Mouse (Mus musculus) bone marrow, adult 2 months (tissue): ENCODE data around the gene Tmie.

Experiments
- CTCF ChIP-seq: fragments of 200-500 bp; IDR thresholded peaks from 2 replicates; pipeline ENCODE4 v1.5.1; 2011; ENCODE audit warnings: low read length, control low read depth; ENCODE audit not compliant: control insufficient read depth, insufficient read depth
- POLR2A ChIP-seq: fragments of 200-500 bp; IDR thresholded peaks from 2 replicates; pipeline ENCODE4 v1.6.1; 2011; ENCODE audit warnings: low read depth, mild to moderate bottlenecking, control low read depth, low read length, borderline replicate concordance; ENCODE audit not compliant: control insufficient read depth

GRCm38 (mm10) chr9:110856920-110857319, 23.0 kb downstream of the Tmie start:
- TF ChIP-seq POLR2A: no peak
- no peak for TF ChIP-seq CTCF
